Mouse (Mus musculus) thymus, postnatal 36 days (tissue): Measurements from ENCODE around the gene 4930519P11Rik.

Experiments used
- DNase-seq, 2 experiments: peaks; one replicate each; pipeline ENCODE4 v3.0.0; 2022; ENCODE audit warnings: mixed read lengths in 2 of 2

Gene 4930519P11Rik

GRCm38 (mm10) chr2:154632203-154632780, 19.1 kb upstream of the 4930519P11Rik start:
- no peak for DNase-seq

- no peak for DNase-seq
Observed at GRCm38 (mm10) chr2:154630531-154630930, 17.3 kb upstream of the 4930519P11Rik start.

DNA sequence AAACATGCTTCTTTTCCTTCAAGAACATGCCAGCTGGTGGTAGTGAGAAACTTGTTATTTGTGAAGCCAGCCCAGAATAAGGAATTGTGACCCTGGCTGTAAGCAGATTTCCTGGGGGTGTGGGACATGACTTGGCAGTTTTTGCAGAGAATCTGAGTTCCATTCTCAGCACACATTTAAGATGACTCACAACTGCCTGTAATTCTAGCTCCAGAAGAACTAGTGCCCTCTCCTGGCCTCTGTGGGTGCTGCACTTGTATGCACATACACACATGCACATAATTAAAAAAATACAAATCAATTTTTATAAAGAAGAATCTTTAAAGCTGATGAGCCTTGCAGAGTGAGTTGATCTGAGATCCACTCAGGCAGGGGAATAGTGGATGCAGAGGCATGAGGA, 10.9 kb upstream of the 4930519P11Rik start:
- DNase-seq: no peak

DNA sequence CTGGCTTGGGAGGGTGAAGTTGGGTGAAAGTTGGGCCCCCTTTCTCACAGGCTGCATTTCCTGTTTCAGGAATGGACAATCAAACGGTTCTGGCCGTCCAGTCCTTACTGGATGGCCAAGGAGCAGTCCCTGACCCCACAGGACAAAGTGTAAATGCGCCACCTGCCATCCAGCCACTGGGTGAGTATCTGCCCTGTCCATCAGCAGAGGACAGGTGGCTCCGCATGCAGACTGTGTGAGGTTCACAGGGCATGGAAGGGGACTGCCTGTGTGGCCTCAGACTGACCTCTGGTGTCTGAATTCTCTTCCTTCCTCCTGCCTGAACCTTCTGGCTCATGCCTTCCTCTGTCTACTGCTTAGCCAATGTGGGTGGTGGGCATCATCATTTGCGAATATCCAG, 8.4 kb upstream of the 4930519P11Rik start:
- no peak for DNase-seq

- peak; percentile 60 to 80 for DNase-seq
Observed at GRCm38 (mm10) chr2:154617061-154617460, 3.8 kb upstream of the 4930519P11Rik start.

GRCm38 (mm10) chr2:154615674-154616073, 2.4 kb upstream of the 4930519P11Rik start:
- DNase-seq: peak; percentile 33 to 53

DNA sequence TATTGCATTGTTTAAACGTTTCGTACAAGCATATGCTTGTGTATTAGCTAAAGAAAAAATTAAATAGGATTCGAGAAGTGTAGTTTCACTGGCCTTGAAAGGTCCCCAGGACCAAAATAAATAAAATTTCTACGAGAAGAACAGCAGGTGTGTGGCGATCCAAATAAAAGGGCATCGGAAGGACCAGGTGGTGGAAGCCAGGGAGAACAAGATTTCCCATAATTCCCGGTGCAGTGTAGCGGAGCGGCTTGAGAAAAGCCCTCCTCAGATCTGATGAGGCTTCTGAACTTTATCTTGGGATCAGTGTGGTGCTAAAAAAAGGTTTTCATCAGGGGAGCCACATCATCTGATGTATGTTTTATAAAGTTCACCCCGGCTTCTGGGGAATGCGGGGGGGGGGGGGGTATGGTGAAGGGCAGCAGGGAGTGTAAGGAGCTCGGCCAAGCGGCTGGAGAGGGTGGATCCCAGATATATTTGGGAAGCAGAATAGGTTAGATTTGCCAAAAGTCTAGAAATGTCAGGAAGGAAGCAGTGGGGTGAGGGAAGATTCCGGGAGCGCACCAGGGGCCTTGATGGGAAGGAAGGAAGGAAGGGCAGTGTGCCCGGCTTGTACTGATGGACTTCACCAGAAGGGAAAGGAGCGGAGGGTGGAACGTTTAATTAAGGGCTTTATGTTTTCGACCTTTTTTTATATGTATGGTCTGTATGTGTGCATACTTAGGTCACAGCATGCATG, 1.8 kb upstream of the 4930519P11Rik start:
- no peak for DNase-seq

- no peak for DNase-seq
Observed at GRCm38 (mm10) chr2:154609050-154609767, 4.0 kb downstream of the 4930519P11Rik start.

GRCm38 (mm10) chr2:154606965-154607364, 6.3 kb downstream of the 4930519P11Rik start:
- DNase-seq: no peak

DNA sequence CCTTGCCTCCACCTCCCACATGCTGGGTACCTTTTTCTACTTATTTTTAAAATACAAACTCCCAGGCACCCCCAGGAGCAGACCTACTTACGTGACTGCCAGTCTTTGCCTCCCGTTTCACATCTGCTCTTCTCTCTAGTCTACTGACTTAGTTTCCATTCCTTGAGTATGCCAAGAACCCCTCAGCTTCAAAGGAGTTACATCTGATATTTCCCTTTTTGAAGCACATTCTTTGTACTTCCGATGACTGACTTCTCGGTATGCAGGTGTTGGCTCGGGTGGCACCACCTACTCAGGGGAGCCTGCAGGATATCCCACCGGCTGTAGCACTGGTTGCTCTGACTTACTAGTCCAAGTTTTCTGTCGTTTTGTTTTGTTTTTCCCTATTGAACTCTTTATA, 9.1 kb downstream of the 4930519P11Rik start:
- peak; percentile 47 to 73 for DNase-seq

DNA sequence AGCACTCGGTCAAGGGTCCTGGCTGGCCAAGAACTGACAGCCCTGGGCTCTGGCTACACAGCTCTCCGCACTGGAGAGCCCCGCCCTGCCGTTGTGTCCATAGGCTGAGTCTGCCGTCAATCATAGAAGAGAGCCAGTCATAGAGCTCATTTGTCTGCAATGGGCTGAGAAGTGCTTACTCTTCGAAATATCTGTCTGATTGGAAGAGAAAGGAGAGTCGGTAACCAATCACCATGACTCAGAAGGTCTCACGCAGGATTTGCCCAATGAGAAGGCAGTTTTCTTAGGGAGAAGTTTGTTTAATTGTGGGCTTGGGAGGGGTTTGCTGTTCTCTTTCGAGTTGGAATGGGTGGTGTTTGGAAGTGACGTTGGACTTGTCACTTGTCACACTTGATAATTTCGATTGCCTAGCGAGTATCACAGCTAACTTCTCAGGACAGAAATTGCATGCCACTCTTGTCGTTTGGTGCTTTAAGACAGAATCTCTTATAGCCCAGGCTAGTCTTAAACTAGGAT, 9.5 kb downstream of the 4930519P11Rik start, which contains the start of gene Pxmp4:
Gene Pxmp4 (minus strand): TSS at position 71 of the 516 bp plus-strand sequence.
- peak; percentile 97 to 98 for DNase-seq

- DNase-seq: no peak
Observed at GRCm38 (mm10) chr2:154603007-154603637, 10.1 kb downstream of the 4930519P11Rik start.

GRCm38 (mm10) chr2:154601324-154601723, 11.9 kb downstream of the 4930519P11Rik start:
- no peak for DNase-seq

- DNase-seq: no peak
Observed at GRCm38 (mm10) chr2:154600586-154600985, 12.7 kb downstream of the 4930519P11Rik start.

DNA sequence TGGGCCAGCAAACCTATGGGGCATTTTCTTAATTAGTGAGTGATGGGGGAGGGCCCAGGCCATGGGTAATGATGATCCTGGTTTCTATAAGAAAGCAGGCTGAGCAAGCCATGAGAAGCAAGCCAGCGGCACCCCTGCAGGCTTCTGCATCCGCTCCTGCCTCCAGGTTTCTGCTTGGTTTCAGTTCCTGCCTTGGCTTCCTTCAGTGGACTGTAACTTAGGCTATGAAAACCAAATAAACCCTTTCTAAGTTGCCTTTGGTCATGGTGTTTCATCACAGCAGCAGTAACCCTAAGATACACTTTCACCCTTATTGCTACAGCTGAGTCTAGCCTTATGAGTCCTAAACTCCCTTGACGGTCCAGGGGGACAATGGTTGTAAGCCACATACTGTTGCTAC, 15.8 kb downstream of the 4930519P11Rik start:
- no peak for DNase-seq

GRCm38 (mm10) chr2:154595775-154596174, 17.5 kb downstream of the 4930519P11Rik start:
- no peak for DNase-seq

DNA sequence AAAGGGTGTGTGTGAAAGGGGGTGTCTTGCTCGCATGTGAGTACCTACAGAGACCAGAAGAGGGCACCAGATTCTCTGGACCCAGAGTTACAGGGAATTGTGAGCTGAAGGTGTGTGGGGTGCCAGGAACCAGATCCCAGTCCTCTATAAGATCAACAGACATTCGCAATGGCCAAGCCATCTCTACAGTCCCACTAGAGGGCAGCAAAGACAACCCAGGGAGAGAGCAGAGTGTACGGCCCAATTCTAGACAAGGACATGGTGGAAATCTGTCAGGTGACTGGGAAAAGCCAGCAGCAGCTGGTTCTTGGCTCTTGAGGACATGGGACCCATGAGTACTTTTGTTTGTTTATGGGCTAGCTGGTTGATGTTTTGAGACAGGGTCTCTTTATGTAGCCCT, 20.2 kb downstream of the 4930519P11Rik start:
- DNase-seq: peak; percentile 48 to 53

DNA sequence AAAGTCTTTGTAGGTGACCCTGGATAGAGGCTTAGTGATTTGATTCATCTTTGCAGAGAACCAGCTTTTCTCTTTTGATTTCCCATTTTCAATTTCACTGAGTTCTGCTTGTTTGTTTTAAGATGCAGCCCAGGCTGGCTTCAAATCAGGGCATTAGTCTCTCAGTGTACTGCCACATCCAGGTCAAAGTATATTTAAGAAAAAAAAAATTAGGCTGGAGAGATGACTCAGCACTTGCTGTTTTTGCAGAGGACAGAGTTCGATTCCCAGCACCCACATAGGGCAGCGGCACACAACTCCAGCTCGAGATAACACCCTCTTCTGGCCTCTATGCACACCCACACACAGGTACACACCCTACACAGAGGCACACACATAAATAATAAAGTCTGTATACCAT, 22.0 kb downstream of the 4930519P11Rik start:
- DNase-seq: no peak

GRCm38 (mm10) chr2:154589051-154589450, 24.2 kb downstream of the 4930519P11Rik start:
- no peak for DNase-seq

DNA sequence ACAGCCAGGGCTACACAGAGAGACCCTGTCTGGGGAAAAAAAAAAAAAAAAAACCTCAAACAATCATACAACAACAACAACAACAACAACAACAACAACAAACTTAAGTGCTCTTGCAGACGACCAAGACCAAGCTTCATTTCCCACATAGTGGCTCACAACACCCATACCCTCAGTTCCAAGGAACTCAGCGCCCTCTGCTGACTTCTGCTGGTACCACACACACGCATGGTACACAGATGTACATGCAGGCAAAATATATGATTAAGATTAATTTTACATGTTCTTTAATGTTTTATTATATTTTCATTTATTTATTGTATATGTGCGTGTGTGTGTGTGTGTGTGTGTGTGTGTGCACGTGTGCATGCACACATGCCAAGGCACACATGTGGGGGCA, 26.8 kb downstream of the 4930519P11Rik start:
- DNase-seq: peak; percentile 64 to 67

DNA sequence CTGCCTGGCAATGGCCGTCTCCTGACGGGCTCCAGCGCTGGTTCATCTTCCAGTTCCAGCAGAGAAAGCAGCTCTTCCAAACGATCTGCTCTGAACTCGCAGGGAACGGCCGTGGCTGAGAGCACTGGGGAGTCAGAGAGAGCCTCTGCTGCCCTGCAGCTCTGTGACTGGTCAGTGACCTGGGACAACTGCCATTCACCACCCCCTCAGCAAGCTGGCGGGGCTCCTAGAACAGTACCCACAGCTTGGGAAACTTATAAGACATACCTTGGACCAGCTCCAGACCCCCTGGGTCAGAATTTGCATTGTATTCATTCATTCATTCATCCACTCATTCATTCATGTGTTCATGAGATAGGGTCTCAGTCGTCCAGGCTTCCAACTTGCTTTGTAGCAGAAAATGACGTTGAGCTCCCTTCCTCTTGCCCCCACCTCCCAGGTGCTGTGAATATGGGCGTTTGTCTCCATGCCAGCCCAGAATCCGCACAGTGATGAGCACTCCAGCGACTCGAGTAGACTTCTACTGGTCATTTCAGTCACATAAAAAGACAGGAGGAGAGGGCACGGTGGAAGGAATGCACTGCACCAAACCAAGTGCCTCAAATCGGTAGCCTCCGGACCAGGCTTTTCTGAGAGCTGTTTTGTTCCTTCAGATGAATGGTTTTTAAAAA, 28.2 kb downstream of the 4930519P11Rik start:
- DNase-seq: no peak
